Mouse (Mus musculus) left cerebral cortex, adult 2 months (tissue): ENCODE results near the gene A030005K14Rik. TPM values are rescaled to one million over a fixed set of nuclear protein-coding genes. Genes with fewer than 3 reads are reported as not detected.

Experiments
- DNase-seq, 2 experiments: peaks; one replicate each; pipeline ENCODE4 v3.0.0; 2021 to 2022; ENCODE audit warnings: low spot score in 2 of 2, mixed read lengths in 1 of 2; ENCODE audit errors: extremely low spot score in 1 of 2
- H3K27ac ChIP-seq: fragments of 200-600 bp; 2 replicates; pipeline ENCODE4 v1.8.1; 2022
- H3K4me3 ChIP-seq: fragments of 200-600 bp; 2 replicates; pipeline ENCODE4 v1.8.1; 2022
- CTCF ChIP-seq: fragments of 200-600 bp; IDR thresholded peaks from 2 replicates; pipeline ENCODE4 v1.8.1; 2022; ENCODE audit warnings: antibody characterized with exemption, mild to moderate bottlenecking, moderate library complexity
- intact Hi-C: fragments of 180-260 bp; cut with DNase I; formaldehyde crosslinking; loops from one replicate; pipeline ENCODE4 v1.15.1; 2025
- total RNA-seq, 2 experiments: library from RNA; stranded (reverse); gene quantifications; 2 replicates each; pipeline ENCODE4 v1.2.3; 2021

Gene A030005K14Rik
- total RNA-seq, 2 experiments from 2014 or later = not detected

DNA sequence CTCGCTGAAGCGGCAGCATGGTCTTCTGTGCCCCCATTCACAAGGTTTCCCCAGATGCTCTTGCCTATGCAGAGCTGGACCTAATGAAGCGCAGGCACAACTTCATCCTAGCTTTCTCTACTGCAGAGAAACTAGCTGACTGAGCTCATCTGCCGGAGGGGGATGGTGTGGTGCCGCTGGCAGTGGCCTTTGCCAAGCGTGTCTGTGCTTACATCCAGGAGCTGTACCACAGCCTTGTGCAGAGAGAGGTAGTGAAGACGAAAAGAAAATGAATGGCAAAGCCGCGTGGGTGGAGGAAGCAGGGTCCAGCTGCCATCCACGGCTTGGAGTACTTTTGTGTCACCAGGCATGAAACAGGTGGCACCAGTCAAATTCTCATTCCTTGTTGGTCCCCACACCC is 8.0 kb upstream of the A030005K14Rik start:
- H3K27ac ChIP-seq = no peak overlapping the region
- intact Hi-C loops = loop anchor here (10.0 kb wide), 1 partner anchor 338 kb away; the partner anchor contains the start of gene Sphkap
- H3K4me3 ChIP-seq = no peak overlapping the region
- no peak for DNase-seq
- TF ChIP-seq CTCF = no peak

DNA sequence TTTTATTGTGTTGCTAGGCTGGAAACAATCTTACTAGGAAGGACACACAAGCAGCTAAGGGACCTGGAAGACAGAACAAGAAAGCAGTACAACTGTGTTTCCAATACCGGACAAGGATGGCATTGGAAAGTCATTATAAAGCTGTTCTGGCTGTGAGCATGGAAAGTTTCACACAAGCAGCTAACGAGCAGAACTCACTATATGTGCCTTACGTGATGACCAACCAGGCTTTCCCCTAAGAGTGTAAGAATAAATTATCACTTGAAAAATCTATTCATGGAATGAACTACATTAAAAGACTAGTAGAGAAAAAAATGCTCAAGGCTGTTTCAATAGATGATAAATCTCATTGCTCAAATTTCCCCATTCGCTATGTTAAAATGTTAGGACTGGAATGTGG is 7.4 kb upstream of the A030005K14Rik start:
- no peak for DNase-seq
- intact Hi-C loops = loop anchor here (10.0 kb wide), 1 partner anchor 338 kb away; the partner anchor contains the start of gene Sphkap
- TF ChIP-seq CTCF = no peak
- Histone ChIP-seq H3K27ac (no peak overlapping the region), H3K4me3 (no peak overlapping the region)

DNA sequence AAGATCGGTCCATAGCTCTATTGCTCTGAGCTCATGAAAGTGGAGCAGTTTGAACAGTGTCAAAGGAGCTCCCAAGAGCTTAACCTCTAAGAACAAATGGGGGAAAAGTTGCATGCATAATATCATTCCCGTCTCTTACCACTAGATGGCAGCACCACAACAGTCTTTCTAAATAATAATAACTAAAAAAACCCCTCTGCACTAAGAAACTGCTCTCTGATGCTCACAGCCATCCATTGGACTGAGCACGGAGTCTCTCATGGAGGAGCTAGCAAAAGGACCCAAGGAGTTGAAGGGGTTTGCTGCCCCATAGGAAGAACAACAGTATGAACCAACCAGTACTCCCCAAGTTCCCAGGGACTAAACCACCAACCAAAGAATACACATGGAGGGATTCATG is 5.7 kb upstream of the A030005K14Rik start:
- intact Hi-C loops = loop anchor here (2.0 to 10.0 kb wide), 3 partner anchors 122 to 652 kb away; partner anchors contain the start of gene Sphkap
- H3K27ac ChIP-seq = no peak overlapping the region
- no peak for DNase-seq
- TF ChIP-seq CTCF = peak; percentile 71
- H3K4me3 ChIP-seq = no peak overlapping the region

GRCm38 (mm10) chr1:83060643-83061042 is 1.5 kb upstream of the A030005K14Rik start, which contains the start of gene Krtap28-13:
TSS of gene Krtap28-13 (plus strand) at chr1:83060930.
- no peak within 1 kb of the TSS for H3K4me3 ChIP-seq
- no peak within 1 kb of the TSS for H3K27ac ChIP-seq
- intact Hi-C loops = loop anchor here (5.0 to 10.0 kb wide), 2 partner anchors 344 to 657 kb away; partner anchors contain the start of gene Sphkap
- no peak for DNase-seq
- no peak for TF ChIP-seq CTCF

- no peak overlapping the region for H3K4me3 ChIP-seq
- DNase-seq = no peak
- no peak for TF ChIP-seq CTCF
- no peak overlapping the region for H3K27ac ChIP-seq
- intact Hi-C loops = no loop called here
Observed at GRCm38 (mm10) chr1:83058481-83058880, 697 bp downstream of the A030005K14Rik start.

- no peak within 1 kb of the TSS for H3K4me3 ChIP-seq
- no peak for TF ChIP-seq CTCF
- DNase-seq = no peak
- H3K27ac ChIP-seq = no peak within 1 kb of the TSS
- intact Hi-C loops = no loop called here
Observed at GRCm38 (mm10) chr1:83044882-83045427, 14.2 kb downstream of the A030005K14Rik start, which contains the start of gene Gm47969. TSS of gene Gm47969 (plus strand) at chr1:83044932.

- DNase-seq = no peak
- no peak within 1 kb of the TSS for H3K27ac ChIP-seq
- intact Hi-C loops = no loop called here
- TF ChIP-seq CTCF = no peak
- no peak within 1 kb of the TSS for H3K4me3 ChIP-seq
Observed at GRCm38 (mm10) chr1:83042380-83042779, 16.8 kb downstream of the A030005K14Rik start, which contains the start of gene Krtap28-10. TSS of gene Krtap28-10 (minus strand) at chr1:83042480.

DNA sequence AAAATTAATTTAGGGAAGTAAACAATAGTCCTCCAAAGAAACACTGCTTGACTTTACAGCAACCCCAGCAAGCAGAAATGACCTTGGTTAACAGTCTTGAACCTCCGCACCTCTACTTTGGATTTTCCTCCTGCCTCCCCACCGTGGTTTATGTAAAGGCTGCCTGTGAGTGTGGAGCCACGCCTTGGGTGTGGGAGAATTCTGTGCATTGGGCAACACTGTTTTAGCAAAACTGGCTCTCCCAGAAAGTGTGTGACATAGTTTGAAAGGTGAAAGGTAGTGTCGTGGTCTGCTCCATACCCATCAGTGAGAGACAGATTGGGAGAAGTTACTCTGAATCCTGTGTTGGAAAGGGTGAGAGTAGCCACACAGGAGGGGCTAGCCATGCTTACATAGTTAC is 20.1 kb downstream of the A030005K14Rik start:
- intact Hi-C loops = no loop called here
- Histone ChIP-seq H3K27ac (no peak overlapping the region; the same call in 1 of the 2 replicates), H3K4me3 (no peak overlapping the region)
- DNase-seq = no peak
- TF ChIP-seq CTCF = no peak

DNA sequence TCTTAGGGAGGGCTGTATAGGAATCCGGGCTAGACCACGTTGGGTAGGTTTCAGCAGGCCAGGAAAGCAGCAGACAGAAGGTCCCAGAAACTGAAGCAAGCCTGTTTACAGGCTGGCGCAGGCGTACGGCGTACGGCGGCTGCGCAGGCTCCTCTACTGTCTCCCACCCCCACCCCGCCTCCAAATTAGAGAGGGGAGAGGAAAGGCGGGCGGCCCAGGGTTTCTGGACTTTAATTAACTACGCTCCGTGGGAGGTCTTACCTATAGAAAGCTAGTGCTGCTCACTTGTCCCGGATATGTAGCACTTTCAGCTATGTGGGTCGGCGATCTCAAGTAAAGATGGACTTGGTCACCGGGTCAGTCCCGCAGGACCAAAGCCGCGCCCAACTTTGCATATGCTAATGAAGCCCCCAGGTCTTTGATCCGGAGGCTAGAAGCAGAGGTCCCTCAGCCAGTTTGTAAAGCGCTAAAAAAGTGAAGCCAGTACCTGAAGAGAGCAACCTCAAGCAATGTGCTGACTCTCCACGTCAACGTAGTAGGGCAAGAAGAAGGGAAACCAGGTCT is 21.0 kb downstream of the A030005K14Rik start, which contains the start of gene Slc19a3:
Gene Slc19a3, minus strand, starts transcription at position 340 of the 564 bp plus-strand sequence.
- intact Hi-C loops = no loop called here
- TF ChIP-seq CTCF = no peak
- DNase-seq = peak; percentile 23 to 42
- Histone ChIP-seq H3K4me3 (peak within 1 kb of the TSS; percentile 46), H3K27ac (peak within 1 kb of the TSS; percentile 87)

DNA sequence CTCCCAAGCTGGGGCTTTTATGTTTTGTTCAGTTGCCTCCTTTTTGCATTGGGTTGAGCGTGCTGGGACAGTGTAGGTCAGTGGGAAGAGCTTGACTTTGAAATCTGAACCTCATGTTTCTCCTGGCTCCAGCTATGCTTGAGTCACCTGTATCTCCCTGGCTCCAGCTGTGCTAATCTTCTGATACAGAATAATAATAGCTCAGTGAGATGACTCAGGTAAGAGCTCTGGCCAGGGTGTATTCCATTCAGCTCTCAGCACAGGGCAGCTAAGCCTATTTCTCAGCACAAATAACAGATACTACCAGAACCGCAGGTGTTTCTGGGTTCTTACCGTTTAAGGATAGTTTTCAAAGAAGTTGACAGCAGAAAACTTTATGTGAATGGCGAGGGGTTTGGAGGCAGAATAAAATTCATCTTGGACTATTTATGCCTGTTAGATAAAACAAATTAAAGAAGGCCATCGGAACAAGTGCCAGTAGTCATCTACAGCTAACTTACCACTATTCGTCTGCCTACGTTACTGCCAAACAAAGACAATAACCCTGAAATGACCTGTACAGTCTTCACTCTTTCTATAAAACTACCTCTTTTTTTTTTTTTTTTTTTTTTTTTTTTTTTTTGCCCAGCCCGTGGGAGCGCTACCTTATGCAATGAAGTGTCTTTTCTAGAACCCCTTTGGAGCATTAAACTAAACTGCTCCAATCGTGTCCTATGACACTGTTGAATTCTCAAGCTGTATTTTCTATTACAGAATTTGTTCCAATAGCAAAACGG is 22.1 kb downstream of the A030005K14Rik start:
- no peak for DNase-seq
- TF ChIP-seq CTCF = no peak
- intact Hi-C loops = no loop called here
- Histone ChIP-seq H3K27ac (peak overlapping the region; percentile 87; the same call in 1 of the 2 replicates), H3K4me3 (peak overlapping the region; percentile 46)

DNA sequence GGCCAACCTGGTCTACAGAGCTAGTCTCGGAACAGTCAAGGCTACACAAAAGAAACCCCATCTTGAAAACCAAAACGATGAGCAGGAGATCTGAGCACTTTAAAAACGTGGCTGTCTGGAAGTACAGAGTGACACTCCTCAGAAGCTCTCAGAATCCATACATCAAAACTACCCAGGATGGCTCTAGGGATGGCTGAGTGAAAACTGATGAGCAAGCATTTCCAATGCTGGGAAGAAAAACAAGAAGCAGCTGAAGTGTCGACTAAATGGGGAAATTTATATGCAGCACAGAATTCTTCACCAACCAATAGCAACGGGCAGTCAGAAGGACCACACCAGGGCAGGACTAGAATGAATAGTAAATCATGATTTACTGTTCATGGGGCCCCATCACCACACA is 24.7 kb downstream of the A030005K14Rik start:
- no peak for DNase-seq
- no peak for TF ChIP-seq CTCF
- intact Hi-C loops = no loop called here
- Histone ChIP-seq H3K27ac (no peak overlapping the region), H3K4me3 (no peak overlapping the region)

DNA sequence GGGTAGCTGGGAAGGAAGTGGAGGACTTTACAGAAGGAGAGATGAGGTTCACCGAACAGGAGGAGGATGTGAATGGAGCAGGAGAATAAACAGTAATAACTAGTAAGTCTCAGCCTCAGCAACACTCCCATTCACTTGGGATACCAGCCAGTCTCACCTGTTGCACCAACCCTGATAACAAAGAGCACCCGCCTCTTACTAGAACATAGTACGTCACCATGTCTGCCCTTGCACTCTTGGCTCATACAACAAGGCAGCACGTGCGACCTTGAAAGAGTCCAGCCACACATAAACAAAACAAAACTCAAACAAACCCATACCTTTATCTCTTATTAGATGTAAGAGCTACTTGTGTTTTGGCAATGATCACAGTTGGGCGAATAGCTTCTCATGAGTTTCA is 26.7 kb downstream of the A030005K14Rik start:
- intact Hi-C loops = no loop called here
- no peak overlapping the region for H3K4me3 ChIP-seq
- H3K27ac ChIP-seq = no peak overlapping the region
- TF ChIP-seq CTCF = no peak
- DNase-seq = no peak
